Mouse (Mus musculus) forebrain, embryonic 16.5 days (tissue): ENCODE measurements around the gene Il17rd. TPM values are rescaled to one million over a fixed set of nuclear protein-coding genes. Genes with fewer than 3 reads are reported as not detected.
A peak's percentile ranks its signal among the peaks of the same experiment; 100 is the strongest.

Source experiments
- ATAC-seq: fragments of 200-750 bp; cut with Nextera tagmentation; 2 replicates; pipeline ENCODE4 v1.8.0; 2017; ENCODE audit warnings: mild to moderate bottlenecking, moderate library complexity
- H3K27ac ChIP-seq: fragments of 300-500 bp; sonication (generic); 2 replicates; pipeline ENCODE4 v1.5.1; 2014; ENCODE audit warnings: low read length, control low read depth
- H3K27me3 ChIP-seq: fragments of 300-500 bp; sonication (generic); replicated peaks from 2 replicates; pipeline ENCODE4 v1.6.1; 2014; ENCODE audit warnings: low read length; ENCODE audit not compliant: control insufficient read depth, insufficient read depth
- H3K36me3 ChIP-seq: fragments of 300-500 bp; sonication (generic); 2 replicates; pipeline ENCODE4 v1.6.1; 2014; ENCODE audit not compliant: control insufficient read depth, insufficient read depth
- H3K4me1 ChIP-seq: fragments of 300-500 bp; sonication (generic); replicated peaks from 2 replicates; pipeline ENCODE4 v1.6.1; 2014; ENCODE audit warnings: low read length; ENCODE audit not compliant: control insufficient read depth, insufficient read depth
- H3K4me2 ChIP-seq: fragments of 300-500 bp; sonication (generic); 2 replicates; pipeline ENCODE4 v1.6.1; 2014; ENCODE audit warnings: mild to moderate bottlenecking, low read length, control low read depth
- H3K4me3 ChIP-seq: fragments of 300-500 bp; sonication (generic); replicated peaks from 2 replicates; pipeline ENCODE4 v1.5.1; 2014; ENCODE audit warnings: mild to moderate bottlenecking, low read length, control low read depth
- H3K9ac ChIP-seq: fragments of 300-500 bp; sonication (generic); replicated peaks from 2 replicates; pipeline ENCODE4 v1.6.1; 2014; ENCODE audit warnings: low read depth, low read length, control low read depth
- H3K9me3 ChIP-seq: fragments of 300-500 bp; sonication (generic); 2 replicates; pipeline ENCODE4 v1.6.1; 2016; ENCODE audit warnings: low read length; ENCODE audit not compliant: control insufficient read depth
- WGBS: fragments of 180-500 bp; shearing (Covaris S2); extraction: QIAGEN DNeasy Blood & Tissue Kit; methylation state at CpG from one replicate; pipeline ENCODE4 v1.1.7; 2014; 5-methylcytosine and 5-hydroxymethylcytosine counted together
- polyA plus RNA-seq: library from polyadenylated mRNA; unstranded; fragments of >200 nt; fragmentation: Nextera tagmentation; extraction: Ambion mirVana; gene quantifications from 2 replicates; pipeline ENCODE4 v1.2.1, GENCODE M21; 2015

Il17rd gene
- 1.5 and 1.9 TPM in 2 replicates for polyA plus RNA-seq

DNA sequence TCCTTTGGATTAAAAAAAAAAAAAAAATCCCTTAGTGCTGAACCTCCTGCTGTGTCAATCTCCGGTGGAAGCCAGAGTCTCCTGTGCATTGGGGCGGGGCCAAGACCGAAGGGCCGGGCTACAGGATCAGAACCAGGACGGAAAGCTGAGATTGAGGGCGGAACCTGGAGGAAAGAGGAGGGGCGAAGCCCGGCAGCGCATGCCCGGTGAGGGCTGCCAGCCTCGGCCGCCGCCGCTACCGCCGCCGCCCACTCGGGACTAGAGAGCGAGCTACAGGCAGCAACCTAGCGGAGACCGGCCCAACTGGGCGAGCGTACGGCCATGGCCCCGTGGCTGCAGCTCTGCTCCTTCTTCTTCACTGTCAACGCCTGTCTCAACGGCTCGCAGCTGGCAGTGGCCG, at the start of gene Il17rd:
Gene Il17rd, plus strand, starts transcription at position 159 of the 400 bp plus-strand sequence.
- WGBS = under 1% methylated on average over 29 of the region's 29 CpGs
- peaks cover 11% of the 10 kb centered on the region for H3K4me1 ChIP-seq
- no peak within 1 kb of the TSS for H3K27ac ChIP-seq
- peak within 1 kb of the TSS; percentile 79 for H3K9ac ChIP-seq
- peak within 1 kb of the TSS; percentile 99 for H3K4me2 ChIP-seq
- no peaks in the 10 kb centered on the region for H3K9me3 ChIP-seq
- H3K27me3 ChIP-seq = peaks cover 6% of the 10 kb centered on the region
- peak; percentile 97 for ATAC-seq
- peak within 1 kb of the TSS; percentile 95 for H3K4me3 ChIP-seq
- no peaks in the 10 kb centered on the region for H3K36me3 ChIP-seq

GRCm38 (mm10) chr14:26991622-26992021, 47.1 kb upstream of the Il17rd start:
- H3K27me3 ChIP-seq = no peaks in the 10 kb centered on the region
- H3K4me1 ChIP-seq = peaks cover 3% of the 10 kb centered on the region; the same call in 1 of the 2 replicates
- no peak overlapping the region for H3K27ac ChIP-seq
- H3K9ac ChIP-seq = no peak overlapping the region
- H3K4me2 ChIP-seq = no peak overlapping the region
- 67% methylated on average over 18 of the region's 18 CpGs for WGBS
- no peak for ATAC-seq
- no peaks in the 10 kb centered on the region for H3K36me3 ChIP-seq
- H3K4me3 ChIP-seq = no peak overlapping the region
- no peaks in the 10 kb centered on the region for H3K9me3 ChIP-seq

DNA sequence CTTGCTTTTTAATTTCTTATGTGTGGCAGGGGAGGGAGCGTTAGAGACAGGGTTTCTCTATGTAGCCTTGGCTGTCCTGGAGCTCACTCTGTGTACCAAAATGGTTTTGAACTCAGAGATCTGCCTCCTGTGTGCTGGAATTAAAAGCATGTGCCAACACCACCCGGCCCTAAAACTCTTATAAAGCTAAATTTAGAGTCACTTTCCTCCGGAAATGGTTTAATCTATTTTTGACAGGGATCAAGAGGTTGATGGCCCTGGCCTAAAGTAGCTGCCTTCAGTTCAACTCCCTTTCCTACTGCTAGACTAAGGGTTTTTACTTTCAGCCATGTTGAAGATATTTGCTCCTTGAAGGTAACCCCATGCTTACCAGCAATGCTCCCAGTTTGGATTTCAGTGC, 45.3 kb upstream of the Il17rd start:
- Histone ChIP-seq H3K9ac (no peak overlapping the region), H3K36me3 (no peaks in the 10 kb centered on the region), H3K27ac (no peak overlapping the region), H3K4me3 (no peak overlapping the region), H3K4me1 (peaks cover 3% of the 10 kb centered on the region; the same call in 1 of the 2 replicates), H3K27me3 (no peaks in the 10 kb centered on the region), H3K4me2 (no peak overlapping the region), H3K9me3 (no peaks in the 10 kb centered on the region)
- WGBS = 80% methylated on average over 3 of the region's 3 CpGs
- no peak for ATAC-seq

DNA sequence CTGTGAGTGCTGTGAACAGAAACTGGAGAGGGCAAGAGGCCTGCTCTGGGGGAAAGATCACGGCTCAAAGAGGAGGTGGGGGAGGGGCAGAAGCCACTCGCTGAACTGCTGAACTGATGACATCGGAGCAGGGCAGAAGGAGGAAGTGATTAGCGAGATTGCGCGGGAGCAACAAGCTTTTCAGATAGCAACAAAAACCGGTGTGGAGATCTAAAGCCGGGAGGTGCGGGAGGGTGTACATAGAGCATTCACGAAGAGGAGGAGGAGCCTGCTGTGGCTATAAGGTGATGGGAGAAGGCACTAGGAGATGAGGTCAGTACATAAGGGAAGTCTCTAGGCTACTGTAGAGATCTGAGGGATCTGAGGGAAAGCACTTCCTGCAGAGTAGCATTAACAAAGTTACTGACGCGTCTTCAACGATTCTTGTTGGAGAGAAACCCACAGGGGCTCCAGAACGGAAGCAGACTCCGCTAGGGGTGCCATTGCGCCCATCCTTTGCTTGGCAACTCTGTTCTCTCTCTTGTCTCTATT, 44.5 kb upstream of the Il17rd start, which contains the start of gene Hesx1:
Gene Hesx1, plus strand, starts transcription at position 206 of the 531 bp plus-strand sequence.
- Histone ChIP-seq H3K4me2 (peak within 1 kb of the TSS; percentile 52), H3K4me3 (peak within 1 kb of the TSS; percentile 34), H3K36me3 (no peaks in the 10 kb centered on the region), H3K9me3 (no peaks in the 10 kb centered on the region), H3K27ac (no peak within 1 kb of the TSS), H3K9ac (no peak within 1 kb of the TSS), H3K4me1 (peaks cover 3% of the 10 kb centered on the region; the same call in 1 of the 2 replicates), H3K27me3 (no peaks in the 10 kb centered on the region)
- ATAC-seq = no peak
- WGBS = 12% methylated on average over 16 of the region's 16 CpGs

GRCm38 (mm10) chr14:26996257-26996656, 42.5 kb upstream of the Il17rd start:
- H3K27me3 ChIP-seq = peaks cover 8% of the 10 kb centered on the region; the same call in 1 of the 2 replicates
- no peaks in the 10 kb centered on the region for H3K36me3 ChIP-seq
- no peak overlapping the region for H3K4me2 ChIP-seq
- no peak overlapping the region for H3K9ac ChIP-seq
- H3K4me1 ChIP-seq = peaks cover 3% of the 10 kb centered on the region; the same call in 1 of the 2 replicates
- H3K9me3 ChIP-seq = no peaks in the 10 kb centered on the region
- no peak overlapping the region for H3K4me3 ChIP-seq
- H3K27ac ChIP-seq = no peak overlapping the region
- ATAC-seq = no peak

DNA sequence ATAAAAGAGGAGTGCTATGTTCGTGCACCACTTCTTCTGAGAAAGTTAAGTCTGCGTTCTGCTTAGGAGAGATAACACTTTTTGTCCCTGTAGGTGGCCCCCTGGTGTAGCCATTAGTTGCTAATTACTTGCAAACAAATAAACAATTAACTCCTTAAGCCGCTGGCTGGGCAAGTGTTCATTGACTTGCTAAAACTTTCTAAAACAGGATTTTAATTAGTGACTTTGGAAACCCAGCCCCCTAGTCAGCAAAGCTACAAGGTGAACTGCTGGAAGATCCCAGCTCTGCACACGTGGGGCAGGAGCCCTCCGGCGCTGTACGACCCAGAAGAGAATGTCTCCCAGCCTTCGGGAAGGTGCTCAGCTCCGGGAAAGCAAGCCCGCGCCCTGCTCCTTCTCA, 38.4 kb upstream of the Il17rd start:
- 1% methylated on average over 11 of the region's 11 CpGs for WGBS
- no peak overlapping the region for H3K4me2 ChIP-seq
- no peaks in the 10 kb centered on the region for H3K9me3 ChIP-seq
- no peaks in the 10 kb centered on the region for H3K4me1 ChIP-seq
- no peak overlapping the region for H3K4me3 ChIP-seq
- H3K27ac ChIP-seq = no peak overlapping the region
- H3K27me3 ChIP-seq = peaks cover 18% of the 10 kb centered on the region
- ATAC-seq = no peak
- H3K9ac ChIP-seq = no peak overlapping the region
- H3K36me3 ChIP-seq = no peaks in the 10 kb centered on the region

DNA sequence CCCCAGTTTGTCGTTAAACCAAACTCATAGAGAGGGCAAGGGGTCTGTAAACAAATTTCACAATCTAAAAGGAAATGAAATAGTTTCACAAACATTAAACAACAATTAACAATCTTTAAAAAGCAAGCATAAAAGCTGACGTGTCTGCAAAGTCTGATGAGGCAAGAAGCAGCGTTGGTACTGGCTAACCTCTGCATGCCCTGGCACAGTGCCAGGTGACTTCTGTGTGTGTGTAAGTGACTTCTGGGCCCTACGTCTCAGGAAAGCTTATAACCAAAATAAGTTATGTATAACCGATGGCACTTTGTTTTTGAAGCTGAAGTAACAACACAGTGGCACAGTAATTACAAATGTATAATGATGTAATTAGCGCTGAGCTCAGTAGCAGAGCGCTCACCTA, 33.8 kb upstream of the Il17rd start:
- no peak overlapping the region for H3K4me3 ChIP-seq
- peaks cover 21% of the 10 kb centered on the region for H3K27me3 ChIP-seq
- no peak for ATAC-seq
- no peak overlapping the region for H3K9ac ChIP-seq
- no peaks in the 10 kb centered on the region for H3K9me3 ChIP-seq
- H3K4me2 ChIP-seq = no peak overlapping the region
- H3K27ac ChIP-seq = no peak overlapping the region
- 59% methylated on average over 7 of the region's 7 CpGs for WGBS
- H3K4me1 ChIP-seq = no peaks in the 10 kb centered on the region
- H3K36me3 ChIP-seq = no peaks in the 10 kb centered on the region

DNA sequence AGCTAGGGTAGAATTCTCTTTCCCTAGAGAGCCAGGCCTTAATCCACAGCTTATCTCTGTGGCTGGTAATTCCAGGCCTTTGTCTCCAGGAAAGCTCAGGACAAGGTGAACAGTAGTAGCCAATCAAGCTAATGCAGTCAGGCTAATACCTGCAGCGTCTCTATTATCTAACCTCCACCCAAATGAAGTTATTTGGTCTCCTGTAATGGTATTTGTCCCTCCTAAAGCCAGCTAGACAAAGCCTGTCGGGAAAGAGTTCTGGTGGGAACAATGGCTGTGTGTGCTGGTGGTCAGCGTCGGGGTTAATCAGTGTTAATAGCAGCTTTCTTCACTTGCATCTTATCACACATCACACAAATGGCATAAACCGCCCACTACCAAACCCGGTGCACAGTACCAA, 32.8 kb upstream of the Il17rd start:
- Histone ChIP-seq H3K9me3 (no peaks in the 10 kb centered on the region), H3K36me3 (no peaks in the 10 kb centered on the region), H3K4me3 (no peak overlapping the region), H3K9ac (no peak overlapping the region), H3K27ac (no peak overlapping the region), H3K4me1 (no peaks in the 10 kb centered on the region), H3K4me2 (no peak overlapping the region), H3K27me3 (peaks cover 16% of the 10 kb centered on the region)
- no peak for ATAC-seq
- 8% methylated on average over 6 of the region's 6 CpGs for WGBS

GRCm38 (mm10) chr14:27011561-27011960, 27.2 kb upstream of the Il17rd start:
- no peaks in the 10 kb centered on the region for H3K9me3 ChIP-seq
- no peaks in the 10 kb centered on the region for H3K36me3 ChIP-seq
- no peak overlapping the region for H3K9ac ChIP-seq
- H3K27ac ChIP-seq = no peak overlapping the region
- H3K4me1 ChIP-seq = no peaks in the 10 kb centered on the region
- ATAC-seq = no peak
- H3K27me3 ChIP-seq = no peaks in the 10 kb centered on the region
- no peak overlapping the region for H3K4me3 ChIP-seq
- 85% methylated on average over 5 of the region's 5 CpGs for WGBS
- H3K4me2 ChIP-seq = no peak overlapping the region

DNA sequence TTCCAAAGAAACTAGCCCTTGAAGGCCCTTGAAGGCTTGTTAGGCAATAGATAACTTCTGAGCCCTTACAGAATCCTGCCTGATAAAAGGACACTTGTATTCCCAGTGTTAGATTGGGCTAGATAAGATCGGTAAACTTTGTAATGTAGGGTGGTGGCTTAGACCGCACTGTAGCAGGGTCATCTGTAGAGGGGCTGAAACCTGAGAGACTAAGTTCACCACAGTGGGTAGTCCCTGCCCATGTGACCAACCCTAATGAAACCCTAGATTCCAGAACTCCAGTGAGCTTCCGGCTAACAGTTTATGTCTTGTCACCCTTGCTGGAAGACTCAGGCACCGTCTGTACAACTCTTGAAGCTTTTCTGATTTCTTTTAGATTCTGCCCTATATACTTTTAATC, 25.1 kb upstream of the Il17rd start:
- no peaks in the 10 kb centered on the region for H3K27me3 ChIP-seq
- no peaks in the 10 kb centered on the region for H3K36me3 ChIP-seq
- H3K27ac ChIP-seq = no peak overlapping the region
- no peak for ATAC-seq
- 87% methylated on average over 4 of the region's 4 CpGs for WGBS
- H3K4me1 ChIP-seq = no peaks in the 10 kb centered on the region
- no peaks in the 10 kb centered on the region for H3K9me3 ChIP-seq
- no peak overlapping the region for H3K4me2 ChIP-seq
- H3K9ac ChIP-seq = no peak overlapping the region
- no peak overlapping the region for H3K4me3 ChIP-seq
